Comparison of ENCODE assay signal across 8 mouse cellular contexts in genomic region chr1:134560801-134561769, GRCm38 (mm10). TPM values are rescaled to one million over a fixed set of nuclear protein-coding genes. Genes with fewer than 3 reads are reported as not detected.
DNase-seq lines count a peak whose midpoint lies in the region; ATAC-seq and TF ChIP-seq lines count a peak whose summit lies in the region.

No protein-coding gene starts in this region.

- H3K27ac ChIP-seq in cortical plate, adult 2 months (ENCODE audit: insufficient read depth, low read length), result peak overlapping the region; percentile 93
- 0 out of 2 replicates have a peak overlapping the region, but pooled peaks have one; percentile 18 for H3K27ac ChIP-seq in kidney, adult 2 months (ENCODE audit: insufficient read depth, low read depth, low read length)
- H3K27ac ChIP-seq in liver, embryonic 11.5 days (ENCODE audit: low read depth, low read length), result peak overlapping the region; percentile 82
- H3K27ac ChIP-seq in neural tube, embryonic 12.5 days, result peak overlapping the region; percentile 92

- H3K27me3 ChIP-seq in kidney, adult 2 months (replicated peaks; ENCODE audit: control insufficient read depth, insufficient read depth, low read length), result no peaks in the 10 kb centered on the region
- H3K27me3 ChIP-seq in liver, embryonic 11.5 days (replicated peaks; ENCODE audit: control insufficient read depth, insufficient read depth, low read length), result no peaks in the 10 kb centered on the region
- no peaks in the 10 kb centered on the region for H3K27me3 ChIP-seq in neural tube, embryonic 12.5 days (replicated peaks)

- H3K4me1 ChIP-seq in cortical plate, adult 2 months (ENCODE audit: control insufficient read depth, insufficient read depth, low read length), result peaks cover 2% of the 10 kb centered on the region
- peaks cover 4% of the 10 kb centered on the region; the same call in 1 of the 2 replicates for H3K4me1 ChIP-seq in kidney, adult 2 months (ENCODE audit: control insufficient read depth, insufficient read depth, low read length)
- peaks cover 19% of the 10 kb centered on the region for H3K4me1 ChIP-seq in liver, embryonic 11.5 days (replicated peaks; ENCODE audit: control insufficient read depth, insufficient read depth, low read length)
- H3K4me1 ChIP-seq in neural tube, embryonic 12.5 days, result peaks cover 18% of the 10 kb centered on the region

- no peaks in the 10 kb centered on the region for H3K36me3 ChIP-seq in kidney, adult 2 months (ENCODE audit: control insufficient read depth, insufficient read depth, low read length)
- H3K36me3 ChIP-seq in liver, embryonic 11.5 days (ENCODE audit: control insufficient read depth, insufficient read depth, low read length), result no peaks in the 10 kb centered on the region
- no peaks in the 10 kb centered on the region for H3K36me3 ChIP-seq in neural tube, embryonic 12.5 days

- TF ChIP-seq CTCF in cortical plate, adult 2 months (IDR thresholded peaks at IDR 0.05; ENCODE audit: extremely low read depth, insufficient read depth, low read length), result no peak
- no peak for TF ChIP-seq CTCF in kidney, adult 2 months (conservative IDR thresholded peaks at IDR 0.05; ENCODE audit: insufficient read depth, insufficient read length, low read depth, low read length)

- TF ChIP-seq POLR2A in cortical plate, adult 2 months (IDR thresholded peaks at IDR 0.05; ENCODE audit: extremely low read depth, insufficient read depth, low read length), result no peak
- no peak for TF ChIP-seq POLR2A in kidney, adult 2 months (IDR thresholded peaks at IDR 0.05; ENCODE audit: low read depth, low read length)

- 2% methylated on average over 72 of the region's 76 CpGs for WGBS in kidney, adult 2 months
- under 1% methylated on average over 61 of the region's 76 CpGs for WGBS in liver, embryonic 11.5 days
- under 1% methylated on average over 70 of the region's 76 CpGs for WGBS in neural tube, embryonic 12.5 days

- H3K9ac ChIP-seq in liver, embryonic 11.5 days (ENCODE audit: low read depth, low read length), result peak overlapping the region; percentile 96
- H3K9ac ChIP-seq in neural tube, embryonic 12.5 days, result peak overlapping the region; percentile 100

- no peaks in the 10 kb centered on the region for H3K9me3 ChIP-seq in liver, embryonic 11.5 days (ENCODE audit: control insufficient read depth, low read length)
- no peaks in the 10 kb centered on the region for H3K9me3 ChIP-seq in neural tube, embryonic 12.5 days

- peak overlapping the region; percentile 61 for H3K4me3 ChIP-seq in cortical plate, adult 2 months (ENCODE audit: insufficient read depth, low read length)
- H3K4me3 ChIP-seq in kidney, adult 2 months (ENCODE audit: insufficient read depth, low read depth, low read length), result peak overlapping the region; percentile 73
- peak overlapping the region; percentile 98 for H3K4me3 ChIP-seq in liver, embryonic 11.5 days (ENCODE audit: low read depth, low read length)
- H3K4me3 ChIP-seq in neural tube, embryonic 12.5 days, result peak overlapping the region; percentile 100

- peak overlapping the region; percentile 89 for H3K4me2 ChIP-seq in liver, embryonic 11.5 days
- peak overlapping the region; percentile 76 for H3K4me2 ChIP-seq in neural tube, embryonic 12.5 days (replicated peaks)

- peak; percentile 16 to 20 for DNase-seq in lung, adult 18-20 months
- DNase-seq in lung, postnatal 25 days (ENCODE audit: low spot score), result no peak
- DNase-seq in heart, adult 9 months (ENCODE audit: low spot score in 2 of 2), result peak; percentile 6 to 21
- DNase-seq in kidney, adult 2 months, result peak; percentile 20
- DNase-seq in liver, embryonic 11.5 days (ENCODE audit: low spot score), result peak; percentile 73
- DNase-seq in testis, postnatal 14 days (ENCODE audit: low spot score), result peak; percentile 79

- ATAC-seq in liver, embryonic 11.5 days (replicated peaks; ENCODE audit: low FRiP score), result peak; percentile 24; the same call in 1 of the 2 replicates
- ATAC-seq in neural tube, embryonic 12.5 days (ENCODE audit: low FRiP score, low read depth), result peak; percentile 11; the same call in 1 of the 2 replicates

RNA-seq across cellular contexts. Expression of gene Kdm5b, which starts 1.1 kb away (rescaled TPM):
- 26.4 and 27.9 TPM in 2 replicates for polyA plus RNA-seq in cortical plate, adult 2 months (2012; rRNA removed)
- polyA plus RNA-seq in kidney, adult 2 months (2012; rRNA removed), result 6.1 and 6.2 TPM in 2 replicates
- polyA plus RNA-seq in liver, embryonic 11.5 days (2014; fragmentation: Nextera tagmentation; extraction: Ambion mirVana), result 30.8 and 32.9 TPM in 2 replicates
- 108 and 114 TPM in 2 replicates for polyA plus RNA-seq in neural tube, embryonic 12.5 days (2016; fragmentation: Nextera tagmentation; extraction: Ambion mirVana)

RNA-seq across cellular contexts. Expression of gene Mgat4e, which starts 11.6 kb away (rescaled TPM):
- polyA plus RNA-seq in cortical plate, adult 2 months (2012; rRNA removed), result 0.08 TPM in 1 of 2 replicates, not detected in the other
- polyA plus RNA-seq in kidney, adult 2 months (2012; rRNA removed), result 0.11 TPM in 1 of 2 replicates, not detected in the other
- not detected in 2 replicates for polyA plus RNA-seq in liver, embryonic 11.5 days (2014; fragmentation: Nextera tagmentation; extraction: Ambion mirVana)
- polyA plus RNA-seq in neural tube, embryonic 12.5 days (2016; fragmentation: Nextera tagmentation; extraction: Ambion mirVana), result not detected in 2 replicates

Comparison
In these comparisons a context has a peak if more than half of its experiments do, and no peak if none do; other contexts are left out.
1. H3K27ac ChIP-seq: peak in every context shown above with its lines; median percentile 93 in cortical plate, adult 2 months; 92 in neural tube, embryonic 12.5 days; 82 in liver, embryonic 11.5 days; 18 in kidney, adult 2 months.